23 mouse cellular contexts compared by ENCODE assay signal in the genomic region with DNA sequence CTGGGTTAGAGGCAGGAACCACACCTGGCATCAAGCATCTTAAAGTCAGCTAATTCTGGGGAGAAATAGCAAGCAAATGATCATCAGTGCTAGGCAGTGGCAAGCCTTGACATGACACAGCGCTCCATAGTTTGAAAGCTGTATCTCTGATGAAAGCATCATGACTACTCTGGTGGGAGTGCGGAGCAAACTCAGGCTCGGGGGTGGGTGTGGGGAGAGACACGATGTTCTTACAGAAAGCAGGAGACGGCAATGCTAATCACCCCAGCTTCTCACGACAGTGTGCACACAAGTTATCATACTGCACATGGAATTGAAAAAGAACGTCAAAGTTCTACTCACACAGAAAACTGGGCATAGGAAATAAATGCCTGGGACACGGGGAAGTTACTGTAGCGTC. TPM values are rescaled to one million over a fixed set of nuclear protein-coding genes. Genes with fewer than 3 reads are reported as not detected.
DNase-seq lines count a peak whose midpoint lies in the region; ATAC-seq lines count a peak whose summit lies in the region.
"Had no signal": no experiment of that assay in that cellular context is flagged by ENCODE, and none has a peak within 500 bp of the region (broad histone marks: within the 10 kb centered on the region; RNA-seq: fewer than 3 reads in every experiment).

No protein-coding gene starts in this region.

- H3K4me3 ChIP-seq in heart, embryonic 11.5 days (ENCODE audit: low read depth, low read length), result no peak overlapping the region
- H3K4me3 ChIP-seq: embryonic facial prominence, embryonic 10.5 days; forebrain, embryonic 13.5 days; heart, embryonic 10.5 days; heart, embryonic 15.5 days; hindbrain, embryonic 13.5 days had no signal

- no peaks in the 10 kb centered on the region for H3K9me3 ChIP-seq in heart, embryonic 11.5 days (replicated peaks; ENCODE audit: control insufficient read depth, low read length)
- H3K9me3 ChIP-seq: embryonic facial prominence, embryonic 10.5 days; forebrain, embryonic 13.5 days; heart, embryonic 10.5 days; heart, embryonic 15.5 days; hindbrain, embryonic 13.5 days had no signal

- H3K27ac ChIP-seq in heart, embryonic 11.5 days (ENCODE audit: low read depth, low read length), result no peak overlapping the region
- H3K27ac ChIP-seq: embryonic facial prominence, embryonic 10.5 days; forebrain, embryonic 13.5 days; heart, embryonic 10.5 days; heart, embryonic 15.5 days; hindbrain, embryonic 13.5 days; hindbrain, postnatal 0 days had no signal

- peaks cover 28% of the 10 kb centered on the region for H3K36me3 ChIP-seq in heart, embryonic 11.5 days (ENCODE audit: control insufficient read depth, insufficient read depth, low read length)

- no peak overlapping the region for H3K4me2 ChIP-seq in heart, embryonic 11.5 days
- H3K4me2 ChIP-seq: forebrain, embryonic 13.5 days; heart, embryonic 15.5 days; hindbrain, embryonic 13.5 days had no signal

- no peak for ATAC-seq in heart, embryonic 11.5 days (replicated peaks; ENCODE audit: insufficient number of reproducible peaks, low FRiP score, low TSS enrichment)
- ATAC-seq: activated CD4-positive, CD25-positive, alpha-beta regulatory T cell, adult 4 months; forebrain, embryonic 13.5 days; forebrain, postnatal 0 days; hindbrain, postnatal 0 days; Patski had no signal

- no peaks in the 10 kb centered on the region for H3K4me1 ChIP-seq in heart, embryonic 11.5 days (ENCODE audit: control insufficient read depth, insufficient read depth, low read length)
- H3K4me1 ChIP-seq: embryonic facial prominence, embryonic 10.5 days; forebrain, embryonic 13.5 days; heart, embryonic 10.5 days; heart, embryonic 15.5 days; hindbrain, embryonic 13.5 days had no signal

- no peak overlapping the region for H3K9ac ChIP-seq in heart, embryonic 11.5 days (ENCODE audit: low read depth, low read length)
- H3K9ac ChIP-seq: forebrain, embryonic 13.5 days; forebrain, postnatal 0 days; heart, embryonic 15.5 days; hindbrain, embryonic 13.5 days had no signal

- WGBS in heart, embryonic 11.5 days (ENCODE audit: insufficient replicate concordance), result 90% methylated on average over 9 of the region's 9 CpGs

- no peaks in the 10 kb centered on the region for H3K27me3 ChIP-seq in heart, embryonic 11.5 days (ENCODE audit: control insufficient read depth, insufficient read depth, low read length)
- H3K27me3 ChIP-seq: CH12.LX; forebrain, embryonic 13.5 days; heart, embryonic 15.5 days; hindbrain, embryonic 13.5 days; Patski had no signal

- peak; percentile 87 for DNase-seq in heart, adult 11 months
- DNase-seq in left cerebral cortex, adult 11 months (ENCODE audit: low spot score), result peak; percentile 37
- DNase-seq in left cerebral cortex, adult 8-10 months (ENCODE audit: low spot score in 2 of 2), result no peak
- peak; percentile 42 to 44 for DNase-seq in right cerebral cortex, adult 2 months (ENCODE audit: low spot score in 2 of 2)
- DNase-seq in right cerebral cortex, postnatal 10 days (ENCODE audit: low spot score in 2 of 2), result no peak
- DNase-seq in telencephalon, adult 2 months (ENCODE audit: low read depth, low spot score), result peak; percentile 48
- DNase-seq: adrenal gland, postnatal 14 days; cerebellum, adult 2 months; cerebellum, postnatal 10 days; forebrain, postnatal 0 days; gastrocnemius, postnatal 36 days; heart, adult 18-20 months; heart, postnatal 14 days had no signal

RNA-seq across cellular contexts. Expression of a gene that starts 45.7 kb away (rescaled TPM):
- polyA plus RNA-seq in heart, embryonic 11.5 days (2014; fragmentation: Nextera tagmentation; extraction: Ambion mirVana), result 23.0 and 23.7 TPM in 2 replicates
- total RNA-seq in left cerebral cortex, adult 8-10 months (2022), result 10 to 100 TPM; 78.4 to 88.5 (median 82.6) TPM

Comparison
In these comparisons a context has a peak if more than half of its experiments do, and no peak if none do; other contexts are left out.
1. DNase-seq: peak in heart, adult 11 months (single experiment), left cerebral cortex, adult 11 months (single experiment), right cerebral cortex, adult 2 months (2 of 2) and telencephalon, adult 2 months (single experiment); none in left cerebral cortex, adult 8-10 months (0 of 2) and right cerebral cortex, postnatal 10 days (0 of 2).